ENCODE assay signal across 8 mouse cellular contexts in the genomic region with DNA sequence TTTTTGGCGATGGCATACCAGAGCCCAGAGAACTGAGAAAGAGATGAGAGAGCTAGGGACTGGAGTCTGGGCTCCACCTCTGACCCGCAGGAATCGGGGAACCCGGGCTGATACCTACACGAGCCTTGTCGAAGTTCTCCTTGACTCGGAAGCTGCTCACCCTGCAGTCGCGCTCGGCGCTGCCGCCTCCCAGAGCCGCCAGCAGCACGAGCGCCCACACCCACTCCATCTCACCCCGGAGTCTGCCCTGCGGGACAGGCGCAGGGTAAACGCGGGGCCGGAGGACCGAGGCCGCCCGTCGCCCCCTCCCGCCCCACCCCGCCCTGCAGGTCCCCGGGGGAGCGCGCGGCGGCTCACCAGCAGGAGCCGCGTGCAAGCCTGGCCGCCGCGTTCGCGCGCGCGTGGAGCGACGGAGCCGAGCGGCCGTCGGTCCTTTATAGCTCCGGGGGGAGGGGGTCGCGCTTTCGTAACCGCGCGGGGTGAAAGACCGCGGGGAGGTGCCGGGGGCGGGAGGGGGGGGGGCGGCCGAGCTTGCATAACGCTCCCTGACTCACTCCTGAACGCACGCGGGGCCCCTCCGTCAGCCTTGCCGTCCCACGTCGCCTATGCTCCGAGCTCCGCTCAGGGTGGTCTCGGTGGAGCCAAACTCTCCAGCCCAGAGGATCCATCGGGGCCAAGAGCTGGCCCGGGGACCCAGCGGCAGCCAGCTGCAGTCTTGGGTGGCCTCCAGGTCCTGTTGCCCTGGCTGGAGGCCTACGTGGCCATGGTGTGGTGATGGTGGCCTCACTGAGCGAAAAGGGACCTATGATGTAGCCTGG. TPM values are rescaled to one million over a fixed set of nuclear protein-coding genes. Genes with fewer than 3 reads are reported as not detected.
DNase-seq lines count a peak whose midpoint lies in the region; ATAC-seq and TF ChIP-seq lines count a peak whose summit lies in the region.

No protein-coding gene starts in this region.

- H3K9me3 ChIP-seq in forebrain, embryonic 13.5 days (replicated peaks): no peaks in the 10 kb centered on the region
- no peaks in the 10 kb centered on the region for H3K9me3 ChIP-seq in limb, embryonic 13.5 days
- H3K9me3 ChIP-seq in midbrain, embryonic 14.5 days (ENCODE audit: control insufficient read depth, low read length): no peaks in the 10 kb centered on the region

- intact Hi-C loops in heart, postnatal 10 days (cut with DNase I): no loop called here

- peaks cover 8% of the 10 kb centered on the region for H3K4me1 ChIP-seq in forebrain, embryonic 13.5 days
- H3K4me1 ChIP-seq in limb, embryonic 13.5 days: 0 out of 2 replicates have a peak, but pooled peaks cover 6% of the 10 kb centered on the region
- H3K4me1 ChIP-seq in midbrain, embryonic 14.5 days (ENCODE audit: control insufficient read depth, insufficient read depth, low read length): no peaks in the 10 kb centered on the region
- H3K4me1 ChIP-seq in testis, adult 2 months (ENCODE audit: control insufficient read depth, insufficient read depth, low read length): peaks cover 14% of the 10 kb centered on the region

- H3K27ac ChIP-seq in forebrain, embryonic 13.5 days: no peak overlapping the region
- no peak overlapping the region for H3K27ac ChIP-seq in limb, embryonic 13.5 days
- H3K27ac ChIP-seq in midbrain, embryonic 14.5 days (replicated peaks; ENCODE audit: low read depth, low read length): no peak overlapping the region
- H3K27ac ChIP-seq in testis, adult 2 months (ENCODE audit: control insufficient read depth, insufficient read depth, low read depth, low read length): peak overlapping the region; percentile 51

- peak overlapping the region; percentile 85 for H3K4me2 ChIP-seq in forebrain, embryonic 13.5 days
- peak overlapping the region; percentile 82 for H3K4me2 ChIP-seq in limb, embryonic 13.5 days (replicated peaks)
- H3K4me2 ChIP-seq in midbrain, embryonic 14.5 days (ENCODE audit: low read length): peak overlapping the region; percentile 79

- TF ChIP-seq POLR2A in testis, adult 2 months (IDR thresholded peaks at IDR 0.05; ENCODE audit: control insufficient read depth, low read depth, low read length): peak; percentile 42; the same call in 1 of the 2 replicates

- H3K36me3 ChIP-seq in forebrain, embryonic 13.5 days (ENCODE audit: poor library complexity, severe bottlenecking): no peaks in the 10 kb centered on the region
- no peaks in the 10 kb centered on the region for H3K36me3 ChIP-seq in limb, embryonic 13.5 days
- H3K36me3 ChIP-seq in midbrain, embryonic 14.5 days (ENCODE audit: control insufficient read depth, insufficient read depth, low read length): no peaks in the 10 kb centered on the region
- H3K36me3 ChIP-seq in testis, adult 2 months (ENCODE audit: control insufficient read depth, insufficient read depth, low read length): no peaks in the 10 kb centered on the region

- peak overlapping the region; percentile 53 for H3K4me3 ChIP-seq in forebrain, embryonic 13.5 days
- peak overlapping the region; percentile 60 for H3K4me3 ChIP-seq in limb, embryonic 13.5 days
- peak overlapping the region; percentile 53 for H3K4me3 ChIP-seq in midbrain, embryonic 14.5 days (replicated peaks; ENCODE audit: low read depth, low read length)
- H3K4me3 ChIP-seq in testis, adult 2 months (ENCODE audit: control insufficient read depth, low read depth, low read length): peak overlapping the region; percentile 87

- peak; percentile 24 for DNase-seq in thymus, postnatal 4 days
- DNase-seq in thymus, adult 18-20 months: no peak
- DNase-seq in heart, postnatal 10 days: peak; percentile 44 to 48
- DNase-seq in midbrain, embryonic 14.5 days: peak; percentile 71
- DNase-seq in spleen, postnatal 10 days (ENCODE audit: low spot score in 2 of 2): no peak

- H3K27me3 ChIP-seq in forebrain, embryonic 13.5 days: peaks cover 33% of the 10 kb centered on the region
- H3K27me3 ChIP-seq in limb, embryonic 13.5 days: peaks cover 29% of the 10 kb centered on the region
- H3K27me3 ChIP-seq in midbrain, embryonic 14.5 days (ENCODE audit: control insufficient read depth, insufficient read depth, low read length): peaks cover 14% of the 10 kb centered on the region
- no peaks in the 10 kb centered on the region for H3K27me3 ChIP-seq in testis, adult 2 months (ENCODE audit: control insufficient read depth, insufficient read depth, low read length)

- TF ChIP-seq CTCF in testis, adult 2 months (IDR thresholded peaks at IDR 0.05; ENCODE audit: control insufficient read depth, insufficient read depth, insufficient replicate concordance, low read depth, low read length): no peak

- WGBS in forebrain, embryonic 13.5 days: 2% methylated on average over 44 of the region's 77 CpGs
- under 1% methylated on average over 49 of the region's 77 CpGs for WGBS in limb, embryonic 13.5 days
- 2% methylated on average over 58 of the region's 77 CpGs for WGBS in midbrain, embryonic 14.5 days

- H3K9ac ChIP-seq in forebrain, embryonic 13.5 days: peak overlapping the region; percentile 54
- peak overlapping the region; percentile 65 for H3K9ac ChIP-seq in limb, embryonic 13.5 days
- peak overlapping the region; percentile 54 for H3K9ac ChIP-seq in midbrain, embryonic 14.5 days (replicated peaks; ENCODE audit: low read length)

- ATAC-seq in forebrain, embryonic 13.5 days: peak; percentile 80
- peak; percentile 66; the same call in 1 of the 2 replicates for ATAC-seq in limb, embryonic 13.5 days (ENCODE audit: low FRiP score, low read depth)
- ATAC-seq in midbrain, embryonic 14.5 days (ENCODE audit: low FRiP score, low TSS enrichment): peak; percentile 63; the same call in 1 of the 2 replicates

RNA-seq across cellular contexts. Expression of a gene that starts 0.5 kb away (rescaled TPM):
- polyA plus RNA-seq in forebrain, embryonic 13.5 days (2015; fragmentation: Nextera tagmentation; extraction: Ambion mirVana): 0.65 and 6.0 TPM in 2 replicates
- total RNA-seq in heart, postnatal 10 days (2021): 1 to 10 TPM; 1.8 to 6.2 TPM
- 11.7 and 19.1 TPM in 2 replicates for polyA plus RNA-seq in limb, embryonic 13.5 days (2015; fragmentation: Nextera tagmentation; extraction: Ambion mirVana)
- 3.5 and 4.1 TPM in 2 replicates for polyA plus RNA-seq in midbrain, embryonic 14.5 days (2014; fragmentation: Nextera tagmentation; extraction: Ambion mirVana)
- polyA plus RNA-seq in testis, adult 2 months (2012; rRNA removed): 10.4 and 13.4 TPM in 2 replicates

RNA-seq across cellular contexts. Expression of a gene that starts 8.0 kb away (rescaled TPM):
- 0.06 TPM in 1 of 2 replicates, not detected in the other for polyA plus RNA-seq in forebrain, embryonic 13.5 days (2015; fragmentation: Nextera tagmentation; extraction: Ambion mirVana)
- total RNA-seq in heart, postnatal 10 days (2021): not detected
- polyA plus RNA-seq in limb, embryonic 13.5 days (2015; fragmentation: Nextera tagmentation; extraction: Ambion mirVana): not detected in 2 replicates
- polyA plus RNA-seq in midbrain, embryonic 14.5 days (2014; fragmentation: Nextera tagmentation; extraction: Ambion mirVana): 0.20 and 0.21 TPM in 2 replicates
- 0.05 and 0.12 TPM in 2 replicates for polyA plus RNA-seq in testis, adult 2 months (2012; rRNA removed)

RNA-seq across cellular contexts. Expression of a gene that starts 27.7 kb away (rescaled TPM):
- not detected in 2 replicates for polyA plus RNA-seq in forebrain, embryonic 13.5 days (2015; fragmentation: Nextera tagmentation; extraction: Ambion mirVana)
- total RNA-seq in heart, postnatal 10 days (2021): 10 to 100 TPM in 1 of 2 experiments, under 1 TPM in 1; 0.79 to 10.7 TPM
- polyA plus RNA-seq in limb, embryonic 13.5 days (2015; fragmentation: Nextera tagmentation; extraction: Ambion mirVana): not detected in 2 replicates
- 0.14 and 0.15 TPM in 2 replicates for polyA plus RNA-seq in midbrain, embryonic 14.5 days (2014; fragmentation: Nextera tagmentation; extraction: Ambion mirVana)
- polyA plus RNA-seq in testis, adult 2 months (2012; rRNA removed): 1.6 and 2.2 TPM in 2 replicates

Comparison
In these comparisons a context has a peak if more than half of its experiments do, and no peak if none do; other contexts are left out.
1. DNase-seq: peak in thymus, postnatal 4 days (single experiment), heart, postnatal 10 days (2 of 2) and midbrain, embryonic 14.5 days (single experiment); none in thymus, adult 18-20 months (0 of 2) and spleen, postnatal 10 days (0 of 2).
2. Peak in every context shown above with its lines, with median percentiles within 50 percentile points of each other: ATAC-seq, H3K4me2 ChIP-seq, H3K4me3 ChIP-seq and H3K9ac ChIP-seq.